Mouse (Mus musculus) limb, embryonic 12.5 days (tissue): Measurements from ENCODE around the gene Bhlhe41. TPM values are rescaled to one million over a fixed set of nuclear protein-coding genes. Genes with fewer than 3 reads are reported as not detected.
A peak's percentile ranks its signal among the peaks of the same experiment; 100 is the strongest.

Experiments
- ATAC-seq: fragments of 200-750 bp; cut with Nextera tagmentation; 2 replicates; pipeline ENCODE4 v1.8.0; 2017; ENCODE audit warnings: low read depth, moderate TSS enrichment; ENCODE audit not compliant: insufficient number of reproducible peaks, insufficient read depth, low FRiP score, low TSS enrichment
- H3K27ac ChIP-seq: fragments of 300-500 bp; sonication (generic); 2 replicates; pipeline ENCODE4 v1.5.1; 2016; ENCODE audit warnings: mild to moderate bottlenecking, moderate library complexity
- H3K27me3 ChIP-seq: fragments of 300-500 bp; sonication (generic); 2 replicates; pipeline ENCODE4 v1.6.1; 2016; ENCODE audit warnings: mild to moderate bottlenecking, moderate library complexity
- H3K36me3 ChIP-seq: fragments of 300-500 bp; sonication (generic); 2 replicates; pipeline ENCODE4 v1.6.1; 2016; ENCODE audit warnings: mild to moderate bottlenecking, moderate library complexity
- H3K4me1 ChIP-seq: fragments of 300-500 bp; sonication (generic); replicated peaks from 2 replicates; pipeline ENCODE4 v1.6.1; 2016
- H3K4me2 ChIP-seq: fragments of 300-500 bp; sonication (generic); 2 replicates; pipeline ENCODE4 v1.6.1; 2016; ENCODE audit warnings: mild to moderate bottlenecking, moderate library complexity
- H3K4me3 ChIP-seq: fragments of 300-500 bp; sonication (generic); replicated peaks from 2 replicates; pipeline ENCODE4 v1.5.1; 2016; ENCODE audit warnings: mild to moderate bottlenecking
- H3K9ac ChIP-seq: fragments of 300-500 bp; sonication (generic); replicated peaks from 2 replicates; pipeline ENCODE4 v1.6.1; 2016; ENCODE audit warnings: mild to moderate bottlenecking, moderate library complexity
- H3K9me3 ChIP-seq: fragments of 300-500 bp; sonication (generic); 2 replicates; pipeline ENCODE4 v1.6.1; 2016; ENCODE audit warnings: mild to moderate bottlenecking, moderate library complexity
- WGBS: fragments of 180-500 bp; shearing (Covaris S2); methylation state at CpG from one replicate; pipeline ENCODE4 v1.1.7; 2016; 5-methylcytosine and 5-hydroxymethylcytosine counted together
- polyA plus RNA-seq: library from polyadenylated mRNA; unstranded; fragments of >200 nt; fragmentation: Nextera tagmentation; extraction: Ambion mirVana; gene quantifications from 2 replicates; pipeline ENCODE4 v1.2.1, GENCODE M21; 2016

Gene Bhlhe41
- polyA plus RNA-seq, 1 experiment from 2014 or later: 0.98 TPM

GRCm38 (mm10) chr6:145870991-145871390 lies 5.6 kb upstream of the Bhlhe41 start:
- 62% methylated on average over 4 of the region's 4 CpGs for WGBS
- Histone ChIP-seq H3K4me2 (no peak overlapping the region), H3K4me1 (peaks cover 7% of the 10 kb centered on the region; the same call in 1 of the 2 replicates), H3K9ac (no peak overlapping the region), H3K36me3 (no peaks in the 10 kb centered on the region), H3K4me3 (no peak overlapping the region), H3K27me3 (peaks cover 18% of the 10 kb centered on the region; the same call in 1 of the 2 replicates), H3K27ac (0 out of 2 replicates have a peak overlapping the region, but pooled peaks have one; percentile 17), H3K9me3 (no peaks in the 10 kb centered on the region)
- no peak for ATAC-seq

- H3K36me3 ChIP-seq: no peaks in the 10 kb centered on the region
- H3K4me3 ChIP-seq: peak overlapping the region; percentile 64; the same call in 1 of the 2 replicates
- H3K9ac ChIP-seq: no peak overlapping the region
- H3K9me3 ChIP-seq: no peaks in the 10 kb centered on the region
- H3K4me2 ChIP-seq: peak overlapping the region; percentile 100; the same call in 1 of the 2 replicates
- ATAC-seq: no peak
- H3K27me3 ChIP-seq: peaks cover 57% of the 10 kb centered on the region
- no peak overlapping the region for H3K27ac ChIP-seq
- peaks cover 35% of the 10 kb centered on the region for H3K4me1 ChIP-seq
- WGBS: 44% methylated on average over 3 of the region's 3 CpGs
Observed at GRCm38 (mm10) chr6:145867111-145867510, 1.8 kb upstream of the Bhlhe41 start.

GRCm38 (mm10) chr6:145865886-145866851 lies 811 bp upstream of the Bhlhe41 start:
- peak overlapping the region; percentile 64 for H3K4me3 ChIP-seq
- H3K9me3 ChIP-seq: no peaks in the 10 kb centered on the region
- ATAC-seq: no peak; the same call in 1 of the 2 replicates
- H3K36me3 ChIP-seq: no peaks in the 10 kb centered on the region
- H3K27me3 ChIP-seq: peaks cover 64% of the 10 kb centered on the region
- H3K27ac ChIP-seq: no peak overlapping the region
- peak overlapping the region; percentile 100 for H3K4me2 ChIP-seq
- peak overlapping the region; percentile 51 for H3K9ac ChIP-seq
- peaks cover 35% of the 10 kb centered on the region for H3K4me1 ChIP-seq
- WGBS: under 1% methylated on average over 69 of the region's 69 CpGs

- H3K4me1 ChIP-seq: peaks cover 35% of the 10 kb centered on the region
- no peak overlapping the region for H3K27ac ChIP-seq
- no peak overlapping the region for H3K9ac ChIP-seq
- no peak for ATAC-seq
- H3K27me3 ChIP-seq: peaks cover 73% of the 10 kb centered on the region
- H3K9me3 ChIP-seq: no peaks in the 10 kb centered on the region
- peak overlapping the region; percentile 64 for H3K4me3 ChIP-seq
- no peaks in the 10 kb centered on the region for H3K36me3 ChIP-seq
- H3K4me2 ChIP-seq: peak overlapping the region; percentile 100
- WGBS: 1% methylated on average over 8 of the region's 8 CpGs
Observed at GRCm38 (mm10) chr6:145864171-145864570, 1.2 kb downstream of the Bhlhe41 start.

- no peaks in the 10 kb centered on the region for H3K36me3 ChIP-seq
- H3K9me3 ChIP-seq: no peaks in the 10 kb centered on the region
- peak overlapping the region; percentile 100 for H3K4me2 ChIP-seq
- 0 out of 2 replicates have a peak, but pooled peaks have one; percentile 48 for ATAC-seq
- under 1% methylated on average over 105 of the region's 105 CpGs for WGBS
- peaks cover 35% of the 10 kb centered on the region for H3K4me1 ChIP-seq
- peak overlapping the region; percentile 66 for H3K9ac ChIP-seq
- H3K4me3 ChIP-seq: peak overlapping the region; percentile 64
- H3K27me3 ChIP-seq: peaks cover 74% of the 10 kb centered on the region
- no peak overlapping the region for H3K27ac ChIP-seq
Observed at GRCm38 (mm10) chr6:145863065-145863971, 2.0 kb downstream of the Bhlhe41 start.

GRCm38 (mm10) chr6:145862739-145863064 lies 2.7 kb downstream of the Bhlhe41 start:
- H3K4me2 ChIP-seq: peak overlapping the region; percentile 100
- under 1% methylated on average over 35 of the region's 35 CpGs for WGBS
- H3K9ac ChIP-seq: peak overlapping the region; percentile 66
- peaks cover 35% of the 10 kb centered on the region for H3K4me1 ChIP-seq
- ATAC-seq: no peak
- peaks cover 69% of the 10 kb centered on the region for H3K27me3 ChIP-seq
- H3K27ac ChIP-seq: no peak overlapping the region
- no peaks in the 10 kb centered on the region for H3K36me3 ChIP-seq
- no peaks in the 10 kb centered on the region for H3K9me3 ChIP-seq
- H3K4me3 ChIP-seq: peak overlapping the region; percentile 64

GRCm38 (mm10) chr6:145862321-145862720 lies 3.0 kb downstream of the Bhlhe41 start:
- peak overlapping the region; percentile 100 for H3K4me2 ChIP-seq
- no peak for ATAC-seq
- H3K9ac ChIP-seq: no peak overlapping the region; the same call in 1 of the 2 replicates
- no peak overlapping the region for H3K27ac ChIP-seq
- no peaks in the 10 kb centered on the region for H3K36me3 ChIP-seq
- H3K4me1 ChIP-seq: peaks cover 35% of the 10 kb centered on the region
- H3K4me3 ChIP-seq: peak overlapping the region; percentile 64
- peaks cover 66% of the 10 kb centered on the region for H3K27me3 ChIP-seq
- WGBS: 12% methylated on average over 4 of the region's 4 CpGs
- no peaks in the 10 kb centered on the region for H3K9me3 ChIP-seq

GRCm38 (mm10) chr6:145861462-145862227 lies 3.7 kb downstream of the Bhlhe41 start:
- 79% methylated on average over 9 of the region's 9 CpGs for WGBS
- H3K36me3 ChIP-seq: no peaks in the 10 kb centered on the region
- H3K9me3 ChIP-seq: no peaks in the 10 kb centered on the region
- no peak overlapping the region for H3K9ac ChIP-seq
- H3K27me3 ChIP-seq: peaks cover 63% of the 10 kb centered on the region
- H3K4me2 ChIP-seq: 0 out of 2 replicates have a peak overlapping the region, but pooled peaks have one; percentile 100
- no peak overlapping the region for H3K27ac ChIP-seq
- no peak overlapping the region for H3K4me3 ChIP-seq
- no peak for ATAC-seq
- peaks cover 30% of the 10 kb centered on the region for H3K4me1 ChIP-seq

GRCm38 (mm10) chr6:145860350-145860749 lies 5.0 kb downstream of the Bhlhe41 start:
- Histone ChIP-seq H3K9me3 (no peaks in the 10 kb centered on the region), H3K4me3 (no peak overlapping the region), H3K27ac (no peak overlapping the region), H3K9ac (no peak overlapping the region), H3K36me3 (no peaks in the 10 kb centered on the region), H3K4me2 (no peak overlapping the region), H3K4me1 (peaks cover 39% of the 10 kb centered on the region), H3K27me3 (peaks cover 51% of the 10 kb centered on the region)
- WGBS: 54% methylated on average over 2 of the region's 2 CpGs
- no peak for ATAC-seq

- no peak for ATAC-seq
- H3K27me3 ChIP-seq: peaks cover 32% of the 10 kb centered on the region
- no peak overlapping the region for H3K27ac ChIP-seq
- H3K4me1 ChIP-seq: peaks cover 31% of the 10 kb centered on the region
- H3K9ac ChIP-seq: no peak overlapping the region
- no peak overlapping the region for H3K4me3 ChIP-seq
- WGBS: 51% methylated on average over 8 of the region's 8 CpGs
- H3K36me3 ChIP-seq: no peaks in the 10 kb centered on the region
- no peak overlapping the region for H3K4me2 ChIP-seq
- H3K9me3 ChIP-seq: no peaks in the 10 kb centered on the region
Observed at GRCm38 (mm10) chr6:145858414-145858813, 6.9 kb downstream of the Bhlhe41 start.
